Mouse (Mus musculus): Measurements from ENCODE around the gene Skor1.

GRCm38 (mm10) chr9:63099344-63099743 lies 49.4 kb downstream of the Skor1 start:
- TF ChIP-seq CTCF (IDR thresholded peaks at IDR 0.05; ENCODE audit: low read depth) = no peak; the same call in 1 of the 2 replicates
- no peak for TF ChIP-seq EP300 (IDR thresholded peaks at IDR 0.05; ENCODE audit: low read depth)

All from liver, postnatal 0 days (tissue).